Mouse (Mus musculus) C2C12 (cell line): ENCODE data around the gene Vmn2r24.
"Not testable (repeated sequence)": the region's sequence is repeated elsewhere in the genome, so short reads cannot be mapped to it uniquely, and the experiment has no call there.

ENCODE experiments used
- CEBPB ChIP-seq: IDR thresholded peaks from one replicate; pipeline ENCODE4 v1.6.1; 2011; ENCODE audit warnings: low read depth, mild to moderate bottlenecking, control low read depth, moderate library complexity
- CTCF ChIP-seq: IDR thresholded peaks from one replicate; pipeline ENCODE4 v1.5.1; 2011; ENCODE audit not compliant: control insufficient read depth, insufficient read depth, insufficient read length
- MAX ChIP-seq: IDR thresholded peaks from one replicate; pipeline ENCODE4 v1.6.1; 2011; ENCODE audit warnings: mild to moderate bottlenecking, control low read depth

- TF ChIP-seq CTCF, CEBPB, MAX: not testable (repeated sequence)
Observed at GRCm38 (mm10) chr6:123810291-123810690, 31.6 kb downstream of the Vmn2r24 start.
